Mouse (Mus musculus): ENCODE measurements around the gene Slfn3.
"Not testable (repeated sequence)": the region's sequence is repeated elsewhere in the genome, so short reads cannot be mapped to it uniquely, and the experiment has no call there.

Gene Slfn3

DNA sequence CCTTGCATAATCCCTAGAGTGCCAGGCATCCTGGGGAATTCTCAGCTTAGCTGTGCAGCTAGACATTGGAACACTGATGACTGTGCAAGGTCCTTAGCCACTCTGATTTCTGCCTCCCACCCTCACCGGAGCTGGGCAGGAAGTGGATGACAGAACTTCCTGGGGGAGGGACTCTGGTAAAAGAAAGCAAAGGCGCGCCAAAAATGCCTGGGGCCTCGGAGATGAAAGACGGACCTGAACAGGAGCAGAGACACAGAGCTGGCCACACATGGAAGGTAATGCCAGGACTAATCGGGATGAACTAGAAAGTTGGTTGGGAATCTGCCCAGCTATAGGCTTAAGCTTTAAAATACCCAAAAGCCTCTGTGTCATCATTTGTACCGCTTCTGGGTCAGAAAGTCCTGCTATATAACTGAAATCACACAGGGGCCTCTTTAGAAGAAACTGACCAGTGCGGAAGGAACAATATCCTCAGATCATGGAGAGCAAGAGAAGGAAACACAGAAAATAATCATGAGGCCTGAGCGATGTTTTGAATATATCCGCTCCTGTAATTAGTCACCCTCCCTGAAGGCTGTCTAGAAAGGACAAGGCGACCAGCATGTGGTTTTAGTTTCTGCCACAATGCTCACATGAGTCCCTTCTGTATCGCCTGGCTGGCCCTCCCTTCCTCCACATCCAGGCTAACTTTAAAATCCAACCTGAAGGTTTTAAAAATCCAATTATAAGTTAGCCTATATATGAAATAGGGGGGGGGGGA, at the start of gene Slfn3:
Gene Slfn3, plus strand, starts transcription at position 197 of the 760 bp plus-strand sequence.
- peak; percentile 29 for DNase-seq

DNA sequence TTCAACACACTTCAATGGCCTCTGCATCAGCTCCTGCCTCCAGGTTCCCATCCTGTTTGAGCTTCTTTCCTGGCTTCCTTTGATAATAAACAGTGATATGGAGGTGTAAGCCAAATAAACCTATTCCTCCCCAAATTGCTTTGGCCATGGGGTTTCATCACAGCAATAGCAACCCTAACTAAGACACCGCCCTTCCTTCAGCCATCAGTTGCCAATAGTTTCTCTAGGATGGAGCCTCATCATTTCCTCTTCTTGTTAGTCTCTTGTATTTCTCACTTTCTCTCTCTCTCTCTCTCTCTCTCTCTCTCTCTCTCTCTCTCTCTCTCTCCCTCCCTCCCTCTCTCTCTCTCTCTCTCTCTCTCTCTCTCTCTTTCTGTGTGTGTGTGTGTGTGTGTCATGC, 42.2 kb upstream of the Slfn3 start:
- not testable (repeated sequence) for DNase-seq

DNA sequence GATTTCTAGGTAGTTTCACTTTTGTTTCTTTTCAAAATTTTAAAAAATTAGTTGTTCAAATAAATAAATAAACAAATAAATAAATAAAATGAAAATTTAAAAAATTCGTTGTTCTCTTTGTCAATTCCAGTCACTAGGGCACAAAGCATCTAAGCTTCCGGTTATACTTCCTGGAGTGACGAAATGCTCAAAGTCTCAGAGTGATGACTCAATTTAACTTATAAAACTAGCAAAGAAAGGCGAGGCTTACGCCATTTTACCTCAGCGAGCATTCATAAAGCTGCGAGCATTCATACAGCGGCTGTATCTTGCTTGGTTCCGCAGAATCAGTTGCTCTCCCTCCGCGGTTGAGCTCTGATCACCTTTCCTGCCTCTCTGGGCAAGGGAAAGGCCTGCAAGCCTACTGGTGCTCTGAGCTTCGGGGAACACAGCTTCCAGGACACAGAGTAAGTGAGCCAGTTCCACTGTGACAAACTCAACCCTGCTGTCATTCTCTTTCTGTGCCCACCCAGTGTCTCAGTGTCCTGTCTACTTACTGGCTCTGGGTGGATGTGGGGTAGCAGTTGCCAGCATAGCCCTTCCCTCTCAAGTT, 16.1 kb upstream of the Slfn3 start, which contains the start of gene Slfn4:
Gene Slfn4, plus strand, starts transcription at position 239 of the 592 bp plus-strand sequence.
- no peak for DNase-seq

DNA sequence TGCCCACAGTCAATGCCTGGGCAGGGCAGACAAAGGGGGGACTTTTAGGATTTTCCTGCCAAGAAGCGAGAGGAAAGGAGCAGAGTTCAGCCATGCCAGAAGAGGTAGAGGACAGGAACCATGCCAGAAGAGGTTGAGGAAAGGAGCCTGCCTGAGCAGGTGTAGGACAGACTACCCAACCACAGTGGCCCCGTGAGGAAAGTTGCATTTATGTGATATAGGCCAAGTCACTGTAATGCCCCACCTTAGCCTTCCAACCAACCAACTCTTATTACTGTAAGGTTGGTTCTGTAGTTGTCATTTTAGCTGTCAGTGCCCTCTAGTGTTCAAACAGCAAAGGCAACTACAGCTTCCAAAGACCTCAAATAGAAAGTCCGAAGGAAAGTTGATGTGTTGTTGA, 871 bp downstream of the Slfn3 start:
- DNase-seq = peak; percentile 3

DNA sequence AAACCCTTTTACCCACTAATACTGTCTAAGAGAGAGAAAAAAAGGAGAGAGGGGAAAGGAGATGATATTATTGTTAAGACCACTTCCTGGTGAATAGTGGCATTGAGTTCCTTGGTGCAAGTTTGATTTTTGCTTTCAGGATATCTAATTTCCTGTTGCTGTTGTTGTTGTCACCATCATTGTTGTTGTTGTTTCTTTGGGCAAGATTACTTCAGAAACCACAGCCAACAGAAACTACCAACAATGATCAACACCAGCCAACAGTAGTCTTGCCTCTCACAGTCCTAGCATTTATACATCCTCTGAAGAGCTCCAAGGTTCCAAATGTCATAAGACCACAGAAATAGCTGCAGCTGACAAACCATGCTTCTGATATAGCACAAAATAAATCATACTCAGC, 13.9 kb downstream of the Slfn3 start:
- no peak for DNase-seq

DNA sequence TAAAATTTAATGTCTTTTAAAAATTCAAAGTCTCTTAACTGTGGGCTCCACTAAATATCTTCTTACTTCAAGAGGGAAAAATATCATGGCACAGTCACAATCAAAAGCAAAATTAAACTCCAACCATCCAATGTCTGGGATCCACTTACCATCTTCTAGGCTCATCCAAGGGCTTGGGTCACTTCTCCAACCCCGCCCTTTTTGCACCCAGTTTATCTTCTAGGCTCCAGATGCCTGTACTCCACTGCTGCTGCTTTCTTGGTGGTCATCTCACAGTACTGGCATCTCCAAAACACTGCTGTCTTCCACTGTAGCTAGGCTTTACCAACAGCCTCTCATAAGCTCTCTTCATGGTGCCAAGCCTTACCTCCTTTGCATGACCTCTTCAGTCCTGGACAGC, 25.0 kb downstream of the Slfn3 start:
- no peak for DNase-seq

DNA sequence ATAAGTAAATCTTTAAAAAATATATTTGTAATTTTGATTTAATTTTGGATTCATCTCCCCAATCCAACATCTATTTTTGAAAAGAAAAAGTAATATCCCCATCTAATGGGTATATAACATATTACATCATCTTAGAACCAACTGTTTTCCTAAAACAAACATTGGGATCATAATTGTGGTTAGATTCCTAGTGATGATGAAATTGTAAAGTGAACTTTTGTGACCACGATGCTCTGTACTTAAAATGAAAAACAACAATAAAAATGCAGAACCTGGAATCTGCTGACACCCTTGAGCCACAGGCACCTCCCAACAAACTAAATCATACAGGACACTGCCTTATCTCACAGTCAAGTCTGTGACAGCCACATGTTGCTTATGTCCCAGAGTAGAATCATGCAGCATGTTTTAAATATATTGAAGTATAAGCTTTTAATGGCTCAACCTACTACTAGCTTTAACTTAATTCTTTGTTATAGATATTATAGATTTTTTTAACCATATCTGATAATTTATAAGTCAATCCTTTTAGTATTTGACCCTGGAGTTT, 30.3 kb downstream of the Slfn3 start:
- DNase-seq = no peak

DNA sequence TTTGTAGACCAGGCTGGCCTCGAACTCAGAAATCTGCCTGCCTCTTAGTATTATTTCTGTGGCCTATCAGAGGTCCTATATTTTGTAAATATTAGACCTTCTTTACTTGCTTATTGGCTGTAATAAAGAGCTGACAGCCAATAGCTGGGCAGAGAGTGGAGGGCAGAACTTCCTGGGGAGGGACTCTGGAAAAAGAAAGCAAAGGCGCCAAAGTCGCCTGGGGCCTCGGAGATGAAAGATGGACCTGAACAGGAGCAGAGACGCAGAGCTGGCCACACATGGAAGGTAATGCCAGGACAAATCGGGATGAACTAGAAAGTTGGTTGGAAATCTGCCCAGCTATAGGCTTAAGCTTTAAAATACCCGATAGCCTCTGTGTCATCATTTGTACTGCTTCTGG, 32.2 kb downstream of the Slfn3 start:
- no peak for DNase-seq

DNA sequence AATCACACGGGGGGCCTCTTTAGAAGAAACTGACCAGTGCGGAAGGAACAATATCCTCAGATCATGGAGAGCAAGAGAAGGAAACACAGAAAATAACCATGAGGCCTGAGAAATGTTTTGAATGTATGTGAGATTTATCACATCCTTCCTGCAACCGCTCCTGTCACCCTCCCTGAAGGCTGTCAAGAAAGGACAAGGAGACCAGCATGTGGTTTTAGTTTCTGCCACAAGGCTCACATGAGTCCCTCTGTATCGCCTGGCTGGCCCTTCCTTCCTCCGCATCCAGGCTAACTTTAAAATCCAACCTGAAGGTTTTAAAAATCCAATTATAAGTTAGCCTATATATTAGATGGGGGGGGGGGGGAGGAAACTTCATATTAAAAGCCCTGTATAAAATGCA, 32.7 kb downstream of the Slfn3 start:
- DNase-seq = not testable (repeated sequence)

DNA sequence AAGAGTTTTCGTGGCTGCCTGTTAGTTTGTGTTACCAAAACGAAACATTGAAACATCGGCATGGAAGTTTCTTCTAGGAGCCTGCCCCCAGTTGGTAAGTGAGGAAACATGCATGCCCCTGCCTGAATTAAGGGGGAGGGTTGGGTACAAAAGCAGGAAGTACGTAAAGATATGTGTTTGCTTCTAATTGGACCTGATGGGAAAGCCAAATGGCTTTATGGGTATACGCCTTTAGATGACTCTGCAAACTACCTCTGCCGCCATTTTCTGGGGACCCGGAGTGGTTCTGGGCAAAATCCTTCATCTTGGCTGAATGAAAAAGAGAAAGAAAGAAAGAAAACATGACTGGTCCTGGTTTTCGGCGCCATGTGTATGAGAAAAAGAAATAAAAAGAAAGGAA, 33.1 kb downstream of the Slfn3 start:
- DNase-seq = no peak

DNA sequence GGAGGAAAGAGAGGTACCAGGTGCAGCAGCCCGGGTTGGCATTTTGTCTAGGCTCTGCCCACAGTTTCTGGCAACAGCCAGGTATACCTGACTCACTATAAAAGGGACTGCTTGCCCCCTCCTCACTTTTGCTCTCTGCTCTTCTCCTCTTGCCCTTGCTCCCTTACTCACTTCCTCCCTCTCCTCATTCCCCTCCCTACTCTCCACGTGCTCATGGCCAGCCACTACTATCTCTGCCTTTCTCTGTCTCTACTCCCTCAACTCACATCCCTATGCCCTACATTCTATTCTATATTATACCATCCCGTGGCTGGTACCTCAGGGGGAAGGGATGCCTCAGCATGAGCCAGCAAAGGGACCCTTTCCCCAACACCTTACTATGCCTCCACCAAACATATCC, 33.6 kb downstream of the Slfn3 start:
- no peak for DNase-seq

DNA sequence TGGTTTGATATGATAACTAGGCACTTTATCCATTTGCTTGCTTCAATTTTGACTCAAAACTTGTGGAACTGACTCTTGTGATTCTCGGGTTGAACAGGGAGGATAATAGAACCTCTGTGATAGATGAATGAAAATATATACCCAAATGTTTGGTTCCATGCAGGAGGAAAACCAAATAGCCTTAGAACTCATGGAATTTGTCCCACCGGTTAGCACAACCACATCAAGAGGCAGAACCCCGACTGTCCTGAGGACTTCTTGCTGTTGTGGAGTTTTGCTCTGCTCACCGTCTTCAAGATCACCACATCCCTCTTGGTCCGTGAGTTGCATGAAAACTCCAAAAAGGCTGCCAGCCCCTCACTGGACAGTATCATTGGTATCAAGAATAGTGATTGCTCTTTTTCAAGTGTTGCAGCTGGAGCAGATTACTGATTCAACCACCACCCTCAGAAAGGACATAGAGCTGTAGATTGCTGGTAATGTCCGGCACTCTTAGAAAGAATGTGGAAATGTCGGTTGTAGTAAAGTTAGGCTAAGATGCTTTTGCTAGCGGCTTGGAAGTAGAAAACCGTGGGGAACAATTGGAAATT, 34.3 kb downstream of the Slfn3 start:
- no peak for DNase-seq

DNA sequence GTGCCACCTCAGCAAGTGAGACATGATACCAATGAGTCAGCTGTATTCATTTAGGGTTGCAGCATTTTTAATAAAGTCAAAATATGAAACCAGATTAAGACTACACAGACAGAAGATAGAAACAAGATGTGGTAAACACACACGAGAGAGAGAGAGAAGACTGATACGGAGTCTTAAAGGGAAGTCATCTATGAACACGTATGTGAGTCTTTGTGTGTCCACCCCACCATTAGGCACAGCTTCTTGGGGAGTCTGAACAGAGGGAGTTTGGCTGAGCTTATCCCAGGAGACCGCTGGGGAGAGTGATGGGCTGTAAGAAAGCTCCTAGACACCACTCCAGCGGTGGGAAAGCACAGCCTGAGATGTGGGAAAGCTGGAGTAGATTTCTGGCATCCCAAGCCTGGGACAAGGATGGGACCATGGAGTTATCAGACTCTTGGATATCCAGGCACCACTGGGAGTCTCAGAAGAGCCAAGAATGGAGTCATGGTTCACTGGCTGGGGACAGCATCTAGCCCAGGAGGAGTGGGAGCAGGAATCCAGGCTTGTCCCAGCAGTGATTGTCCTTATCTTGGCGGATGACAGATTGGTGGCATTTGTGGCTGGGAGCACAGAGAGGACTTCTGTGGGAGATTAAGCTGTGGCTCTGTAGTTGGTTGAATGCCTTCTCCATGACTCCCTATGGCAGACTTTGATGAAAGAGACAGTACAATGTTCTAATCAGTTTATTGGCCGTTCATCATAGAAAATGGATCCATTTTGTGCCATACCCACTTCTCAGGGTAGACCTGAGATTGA, 37.0 kb downstream of the Slfn3 start:
- DNase-seq = no peak

DNA sequence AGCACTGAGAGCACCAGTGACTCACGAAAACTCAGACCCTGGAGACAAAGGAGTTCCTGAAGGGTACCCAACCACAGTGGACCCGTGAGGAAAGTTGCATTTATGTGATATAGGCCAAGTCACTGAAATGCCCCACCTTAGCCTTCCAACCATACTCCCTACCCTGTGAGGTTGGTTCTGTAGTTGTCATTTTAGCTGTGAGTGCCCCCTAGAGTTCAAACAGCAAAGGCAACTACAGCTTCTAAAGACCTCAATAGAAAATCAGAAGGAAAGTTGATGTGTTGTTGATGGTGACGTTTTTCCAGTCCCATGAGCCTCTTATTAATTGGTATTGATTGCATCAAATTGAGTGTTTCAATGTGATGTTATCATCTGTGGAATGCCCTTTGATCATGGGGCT, 39.8 kb downstream of the Slfn3 start:
- no peak for DNase-seq

DNA sequence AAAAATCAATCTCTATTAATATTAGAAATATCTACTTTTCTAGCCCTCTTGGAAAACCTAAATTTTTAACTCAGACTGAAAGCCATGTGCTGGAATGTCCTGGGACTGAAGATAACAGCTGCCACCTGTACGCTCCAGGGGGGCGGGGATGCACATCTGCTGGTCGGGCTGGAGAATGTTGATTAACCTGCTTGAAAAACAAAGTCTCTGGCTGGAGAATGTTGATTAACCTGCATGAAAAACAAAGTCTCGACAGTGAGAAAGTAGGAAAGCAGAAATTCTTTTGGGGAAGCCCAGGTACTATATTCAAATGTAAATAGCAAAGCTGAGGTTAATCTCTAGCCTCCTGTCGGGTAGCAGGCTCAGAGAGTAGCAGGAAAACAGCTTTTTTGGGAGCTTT, 42.5 kb downstream of the Slfn3 start:
- not testable (repeated sequence) for DNase-seq

DNA sequence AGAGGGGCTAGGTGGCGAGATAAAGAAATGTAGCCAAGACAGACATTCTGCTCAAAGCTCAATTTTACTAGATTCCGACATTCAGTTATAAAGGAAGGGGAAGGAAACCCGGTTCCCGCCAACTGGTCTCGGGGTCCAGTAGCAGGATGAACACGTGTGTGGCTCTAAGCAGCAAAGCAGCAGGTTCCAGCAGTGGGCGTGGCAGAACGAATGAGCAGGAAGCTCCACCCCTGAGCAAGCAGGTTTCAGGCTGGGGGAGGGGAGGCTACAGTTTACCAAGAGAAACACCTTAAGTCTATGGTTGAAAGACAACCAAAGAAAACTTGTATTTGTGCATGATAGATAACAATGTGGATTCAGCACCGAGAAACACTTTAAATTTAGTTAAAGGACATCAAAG, 46.3 kb downstream of the Slfn3 start:
- DNase-seq = not testable (repeated sequence)

DNA sequence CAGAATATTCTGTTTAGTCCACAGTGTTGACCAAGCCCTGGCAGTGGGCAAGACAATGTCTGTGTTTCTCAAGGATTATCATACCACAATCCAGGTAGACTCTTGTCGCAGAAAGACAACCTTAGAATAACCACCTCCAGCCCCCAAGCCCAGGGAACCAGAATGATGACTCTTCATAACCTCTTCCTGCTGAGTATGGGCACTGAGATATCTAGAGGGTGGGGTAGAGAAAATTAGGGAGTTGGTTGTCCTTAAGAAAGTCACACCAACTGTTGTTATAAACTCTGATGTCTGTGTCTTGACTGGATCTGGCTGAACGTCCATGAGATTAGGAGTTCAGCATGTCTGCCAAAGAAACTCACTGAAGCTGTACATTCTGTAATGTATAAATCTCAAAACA, 47.3 kb downstream of the Slfn3 start:
- DNase-seq = no peak

DNA sequence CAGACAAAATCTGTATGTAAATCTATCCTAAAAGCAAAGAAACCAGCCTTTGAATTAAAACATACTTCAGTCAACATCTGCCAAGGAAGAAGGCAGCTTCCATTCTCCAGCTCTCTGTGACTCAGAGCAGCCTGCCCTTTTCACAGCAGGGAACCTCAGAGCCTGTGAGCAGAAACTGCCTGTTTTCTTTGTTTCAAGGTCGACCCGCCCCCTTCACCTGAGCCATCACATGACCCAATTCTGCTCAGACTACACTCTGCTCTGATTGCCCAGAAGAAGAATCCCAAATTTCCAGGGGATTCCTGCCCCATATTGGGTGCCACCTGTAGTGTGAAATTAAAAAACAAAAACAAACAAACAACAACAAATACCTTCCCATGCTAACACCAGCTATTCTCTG, 48.7 kb downstream of the Slfn3 start:
- DNase-seq = no peak

DNA sequence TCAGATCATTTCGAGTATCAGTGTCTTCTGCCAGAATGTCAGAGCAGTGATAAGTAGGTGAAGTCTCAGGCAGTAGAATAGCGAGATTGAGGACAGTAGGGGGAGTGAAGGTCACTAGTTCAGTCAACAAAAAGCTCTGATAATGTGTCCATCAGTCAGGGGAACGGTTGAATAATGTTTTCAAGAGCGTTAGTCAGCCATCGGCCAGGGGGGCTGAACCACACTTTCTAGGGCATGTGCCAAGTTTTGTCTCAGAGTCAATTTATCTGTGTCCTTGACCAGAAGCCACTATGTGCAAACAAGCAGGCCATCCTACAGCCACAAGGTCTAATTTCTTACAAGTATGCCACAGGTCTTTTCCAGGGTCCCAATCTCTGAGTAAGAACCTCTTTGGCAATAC, 66.1 kb downstream of the Slfn3 start:
- not testable (repeated sequence) for DNase-seq

DNA sequence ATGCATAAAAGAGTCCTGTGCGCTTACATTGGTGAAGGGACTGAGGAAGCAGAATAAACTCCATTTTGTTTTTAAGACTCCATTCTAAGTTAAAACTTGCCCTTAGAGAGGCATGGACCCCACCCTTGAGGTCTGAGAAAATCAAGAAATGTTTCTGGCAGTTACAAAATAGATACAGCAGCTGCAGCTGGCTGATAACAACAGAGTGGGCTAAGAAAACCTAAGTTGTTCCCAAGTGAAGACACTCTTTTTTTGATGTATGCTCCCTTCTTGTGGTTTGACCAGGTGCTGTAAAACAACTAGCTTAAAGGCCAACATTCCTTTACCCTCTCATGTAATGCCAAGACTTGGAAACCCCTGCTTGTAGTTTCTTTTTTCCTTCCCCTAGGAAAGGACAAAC, 71.5 kb downstream of the Slfn3 start:
- DNase-seq = no peak

DNA sequence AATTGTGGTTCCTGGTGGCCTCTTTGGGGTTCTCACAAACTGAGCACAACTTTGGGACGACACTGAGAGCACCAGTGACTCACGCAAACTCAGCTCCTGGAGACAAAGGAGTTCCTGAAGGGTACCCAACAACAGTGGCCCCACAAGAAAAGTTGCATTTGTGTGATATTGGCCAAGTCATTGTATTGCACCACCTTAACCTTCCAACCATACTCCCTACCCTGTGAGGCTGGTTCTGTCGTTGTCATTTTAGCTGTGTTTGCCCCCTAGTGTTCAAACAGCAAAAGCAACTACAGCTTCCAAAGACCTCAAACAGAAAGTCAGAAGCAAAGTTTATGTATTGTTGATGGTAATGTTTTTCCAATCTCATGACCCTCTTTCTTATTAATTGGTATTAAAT, 72.0 kb downstream of the Slfn3 start:
- no peak for DNase-seq
